ENCODE assay signal across 29 mouse cellular contexts in genomic region chr7:4712594-4712993, GRCm38 (mm10). TPM values are rescaled to one million over a fixed set of nuclear protein-coding genes. Genes with fewer than 3 reads are reported as not detected.
A peak's percentile ranks its signal among the peaks of the same experiment; 100 is the strongest.
DNase-seq lines count a peak whose midpoint lies in the region; ATAC-seq and TF ChIP-seq lines count a peak whose summit lies in the region.
"Had no signal": no experiment of that assay in that cellular context is flagged by ENCODE, and none has a peak within 500 bp of the region (broad histone marks: within the 10 kb centered on the region; RNA-seq: fewer than 3 reads in every experiment).

No protein-coding gene starts in this region.

- TF ChIP-seq POLR2A in kidney, adult 2 months (IDR thresholded peaks at IDR 0.05; ENCODE audit: low read depth, low read length): no peak

- H3K27ac ChIP-seq in kidney, adult 2 months (ENCODE audit: insufficient read depth, low read depth, low read length): no peak overlapping the region
- no peak overlapping the region for H3K27ac ChIP-seq in midbrain, postnatal 0 days (ENCODE audit: low read depth, low read length)
- no peak overlapping the region for H3K27ac ChIP-seq in midbrain, embryonic 13.5 days
- H3K27ac ChIP-seq: forebrain, embryonic 12.5 days; heart, embryonic 15.5 days; hindbrain, embryonic 13.5 days; left cerebral cortex, adult 2 months; limb, embryonic 12.5 days; liver, embryonic 12.5 days had no signal

- 81% methylated on average over 3 of the region's 3 CpGs for WGBS in kidney, adult 2 months
- 85% methylated on average over 3 of the region's 3 CpGs for WGBS in midbrain, postnatal 0 days
- WGBS in midbrain, embryonic 13.5 days: 89% methylated on average over 3 of the region's 3 CpGs

- H3K9me3 ChIP-seq in midbrain, postnatal 0 days (ENCODE audit: low read length): no peaks in the 10 kb centered on the region
- H3K9me3 ChIP-seq in midbrain, embryonic 13.5 days: no peaks in the 10 kb centered on the region
- H3K9me3 ChIP-seq: forebrain, embryonic 12.5 days; heart, embryonic 15.5 days; hindbrain, embryonic 13.5 days; limb, embryonic 12.5 days; liver, embryonic 12.5 days had no signal

- no peaks in the 10 kb centered on the region for H3K27me3 ChIP-seq in kidney, adult 2 months (replicated peaks; ENCODE audit: control insufficient read depth, insufficient read depth, low read length)
- H3K27me3 ChIP-seq in midbrain, postnatal 0 days (ENCODE audit: insufficient read depth, low read length): no peaks in the 10 kb centered on the region
- no peaks in the 10 kb centered on the region for H3K27me3 ChIP-seq in midbrain, embryonic 13.5 days
- H3K27me3 ChIP-seq: forebrain, embryonic 12.5 days; heart, embryonic 15.5 days; hindbrain, embryonic 13.5 days; limb, embryonic 12.5 days had no signal

- no peaks in the 10 kb centered on the region for H3K36me3 ChIP-seq in kidney, adult 2 months (ENCODE audit: control insufficient read depth, insufficient read depth, low read length)
- peaks cover 83% of the 10 kb centered on the region for H3K36me3 ChIP-seq in midbrain, postnatal 0 days (ENCODE audit: insufficient read depth, low read length)
- peaks cover 96% of the 10 kb centered on the region for H3K36me3 ChIP-seq in midbrain, embryonic 13.5 days

- H3K4me2 ChIP-seq in midbrain, postnatal 0 days (ENCODE audit: low read depth, low read length, poor library complexity, severe bottlenecking): no peak overlapping the region
- H3K4me2 ChIP-seq in midbrain, embryonic 13.5 days (replicated peaks): no peak overlapping the region
- H3K4me2 ChIP-seq: forebrain, embryonic 12.5 days; heart, embryonic 15.5 days; hindbrain, embryonic 13.5 days; limb, embryonic 12.5 days; liver, embryonic 12.5 days; midbrain, embryonic 11.5 days had no signal

- no peak overlapping the region for H3K4me3 ChIP-seq in kidney, adult 2 months (ENCODE audit: insufficient read depth, low read depth, low read length)
- H3K4me3 ChIP-seq in midbrain, postnatal 0 days (ENCODE audit: low read depth, low read length): no peak overlapping the region
- H3K4me3 ChIP-seq in midbrain, embryonic 13.5 days (replicated peaks): no peak overlapping the region
- H3K4me3 ChIP-seq: erythroblast, embryonic 14.5 days; forebrain, embryonic 12.5 days; heart, embryonic 15.5 days; hindbrain, embryonic 13.5 days; left cerebral cortex, adult 2 months; limb, embryonic 12.5 days; liver, embryonic 12.5 days had no signal

- H3K4me1 ChIP-seq in kidney, adult 2 months (ENCODE audit: control insufficient read depth, insufficient read depth, low read length): no peaks in the 10 kb centered on the region
- H3K4me1 ChIP-seq in midbrain, postnatal 0 days (ENCODE audit: insufficient read depth, low read length): no peaks in the 10 kb centered on the region
- H3K4me1 ChIP-seq in midbrain, embryonic 13.5 days (replicated peaks): no peaks in the 10 kb centered on the region
- H3K4me1 ChIP-seq: forebrain, embryonic 12.5 days; heart, embryonic 15.5 days; hindbrain, embryonic 13.5 days; limb, embryonic 12.5 days; liver, embryonic 12.5 days had no signal

- TF ChIP-seq CTCF in kidney, adult 2 months (conservative IDR thresholded peaks at IDR 0.05; ENCODE audit: insufficient read depth, insufficient read length, low read depth, low read length): peak; percentile 25; the same call in 1 of the 2 replicates
- TF ChIP-seq CTCF in midbrain, postnatal 0 days (IDR thresholded peaks at IDR 0.05): peak; percentile 41

- ATAC-seq in midbrain, postnatal 0 days (ENCODE audit: low FRiP score): no peak
- ATAC-seq in midbrain, embryonic 13.5 days: no peak
- ATAC-seq: liver, embryonic 12.5 days had no signal

- peak; percentile 39 for DNase-seq in adrenal gland, postnatal 14 days
- DNase-seq in adrenal gland, postnatal 25 days: no peak
- DNase-seq in kidney, adult 2 months: no peak
- DNase-seq in kidney, adult 18-20 months: no peak
- no peak for DNase-seq in midbrain, postnatal 0 days (ENCODE audit: low spot score)
- DNase-seq in ovary, postnatal 14 days (ENCODE audit: low spot score): no peak
- DNase-seq in cerebellum, adult 8-10 months: no peak
- DNase-seq: cerebellum, adult 11-12 months; cerebellum, postnatal 10 days; gastrocnemius, postnatal 10 days; heart, postnatal 4 days; kidney, adult 8-10 months; kidney, postnatal 10 days; lung, adult 2 months; lung, postnatal 14 days; retina, postnatal 1 day; right cerebral cortex, postnatal 14 days had no signal

- no peak overlapping the region for H3K9ac ChIP-seq in midbrain, postnatal 0 days (replicated peaks; ENCODE audit: low read length, poor library complexity, severe bottlenecking)
- H3K9ac ChIP-seq in midbrain, embryonic 13.5 days (replicated peaks): no peak overlapping the region
- H3K9ac ChIP-seq: forebrain, embryonic 12.5 days; heart, embryonic 15.5 days; hindbrain, embryonic 13.5 days; limb, embryonic 12.5 days; liver, embryonic 12.5 days had no signal

RNA-seq across cellular contexts. Expression of gene Tmem150b, which starts 12.5 kb away (rescaled TPM):
- 0.30 and 0.79 TPM in 2 replicates for total RNA-seq in adrenal gland, postnatal 14 days (2021)
- 0.24 TPM in 1 of 2 replicates, not detected in the other for total RNA-seq in adrenal gland, postnatal 25 days (2021)
- polyA plus RNA-seq in kidney, adult 2 months (2012; rRNA removed): 0.57 and 0.59 TPM in 2 replicates
- total RNA-seq in midbrain, postnatal 0 days (2014; rRNA removed): not detected in 2 replicates
- polyA plus RNA-seq in midbrain, postnatal 0 days (2015; fragmentation: Nextera tagmentation; extraction: Ambion mirVana): 0.23 TPM in 1 of 2 replicates, not detected in the other
- 0.22 and 0.24 TPM in 2 replicates for polyA plus RNA-seq in midbrain, embryonic 13.5 days (2015; fragmentation: Nextera tagmentation; extraction: Ambion mirVana)
- total RNA-seq: layer of hippocampus, postnatal 10 days; left cerebral cortex, adult 2 months; left cerebral cortex, postnatal 25 days had no signal
- polyA plus RNA-seq: cortical plate, adult 2 months; erythroblast, embryonic 14.5 days; midbrain, embryonic 11.5 days had no signal

RNA-seq across cellular contexts. Expression of gene Brsk1, which starts 22.2 kb away (rescaled TPM):
- 6.0 and 8.4 TPM in 2 replicates for total RNA-seq in adrenal gland, postnatal 14 days (2021)
- 4.2 and 6.5 TPM in 2 replicates for total RNA-seq in adrenal gland, postnatal 25 days (2021)
- polyA plus RNA-seq in kidney, adult 2 months (2012; rRNA removed): 1.7 and 2.3 TPM in 2 replicates
- total RNA-seq in midbrain, postnatal 0 days (2014; rRNA removed): 202 and 226 TPM in 2 replicates
- polyA plus RNA-seq in midbrain, postnatal 0 days (2015; fragmentation: Nextera tagmentation; extraction: Ambion mirVana): 6.9 and 7.2 TPM in 2 replicates
- polyA plus RNA-seq in midbrain, embryonic 13.5 days (2015; fragmentation: Nextera tagmentation; extraction: Ambion mirVana): 6.8 and 7.6 TPM in 2 replicates

RNA-seq across cellular contexts. Expression of gene Kmt5c, which starts 27.3 kb away (rescaled TPM):
- total RNA-seq in adrenal gland, postnatal 14 days (2021): 60.3 and 70.7 TPM in 2 replicates
- 64.5 and 70.1 TPM in 2 replicates for total RNA-seq in adrenal gland, postnatal 25 days (2021)
- polyA plus RNA-seq in kidney, adult 2 months (2012; rRNA removed): 83.2 and 101 TPM in 2 replicates
- 38.9 and 48.8 TPM in 2 replicates for total RNA-seq in midbrain, postnatal 0 days (2014; rRNA removed)
- 33.1 and 35.7 TPM in 2 replicates for polyA plus RNA-seq in midbrain, postnatal 0 days (2015; fragmentation: Nextera tagmentation; extraction: Ambion mirVana)
- 90.0 and 92.5 TPM in 2 replicates for polyA plus RNA-seq in midbrain, embryonic 13.5 days (2015; fragmentation: Nextera tagmentation; extraction: Ambion mirVana)

RNA-seq across cellular contexts. Expression of gene Hspbp1, which starts 27.7 kb away (rescaled TPM):
- 34.0 and 37.9 TPM in 2 replicates for total RNA-seq in adrenal gland, postnatal 14 days (2021)
- 42.2 and 47.8 TPM in 2 replicates for total RNA-seq in adrenal gland, postnatal 25 days (2021)
- 36.6 and 39.4 TPM in 2 replicates for polyA plus RNA-seq in kidney, adult 2 months (2012; rRNA removed)
- 247 TPM in 2 replicates for total RNA-seq in midbrain, postnatal 0 days (2014; rRNA removed)
- polyA plus RNA-seq in midbrain, postnatal 0 days (2015; fragmentation: Nextera tagmentation; extraction: Ambion mirVana): 193 and 199 TPM in 2 replicates
- 122 and 123 TPM in 2 replicates for polyA plus RNA-seq in midbrain, embryonic 13.5 days (2015; fragmentation: Nextera tagmentation; extraction: Ambion mirVana)

RNA-seq across cellular contexts. Expression of gene Cox6b2, which starts 40.3 kb away (rescaled TPM):
- total RNA-seq in adrenal gland, postnatal 14 days (2021): 28.1 and 31.3 TPM in 2 replicates
- 9.4 and 10.6 TPM in 2 replicates for total RNA-seq in adrenal gland, postnatal 25 days (2021)
- 62.7 and 84.5 TPM in 2 replicates for polyA plus RNA-seq in kidney, adult 2 months (2012; rRNA removed)
- total RNA-seq in midbrain, postnatal 0 days (2014; rRNA removed): 6.8 and 12.1 TPM in 2 replicates
- 33.6 and 43.9 TPM in 2 replicates for polyA plus RNA-seq in midbrain, postnatal 0 days (2015; fragmentation: Nextera tagmentation; extraction: Ambion mirVana)
- 19.7 and 22.9 TPM in 2 replicates for polyA plus RNA-seq in midbrain, embryonic 13.5 days (2015; fragmentation: Nextera tagmentation; extraction: Ambion mirVana)

Comparison
In these comparisons a context has a peak if more than half of its experiments do, and no peak if none do; other contexts are left out.
1. RNA of gene Brsk1, which starts 22.2 kb away (total RNA-seq): 202 to 226 TPM in midbrain, postnatal 0 days; 4.2 to 6.5 TPM in adrenal gland, postnatal 25 days and 6.0 to 8.4 TPM in adrenal gland, postnatal 14 days; every median in the first group is over 10 times any median in the second.